Comparison of ENCODE assay signal across 16 mouse cellular contexts in the genomic region with DNA sequence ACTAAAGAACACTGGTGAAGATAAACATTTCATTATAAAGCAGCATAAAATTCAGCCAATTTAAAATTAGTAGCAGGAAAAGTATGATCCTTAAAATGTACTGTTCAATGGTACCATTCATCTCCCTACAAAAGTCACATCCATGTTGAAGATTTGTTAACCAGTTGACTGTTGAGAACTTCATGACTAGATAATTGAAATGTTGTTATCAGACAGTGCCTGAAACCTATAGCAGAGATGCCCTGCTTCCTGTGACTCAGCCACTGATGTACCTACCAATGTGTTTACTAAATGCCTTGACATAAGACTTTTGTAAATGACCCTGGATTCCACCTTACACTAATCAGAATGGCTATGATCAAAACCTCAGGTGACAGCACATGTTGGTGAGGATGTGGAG.
"Had no signal": no experiment of that assay in that cellular context is flagged by ENCODE, and none has a peak within 500 bp of the region (broad histone marks: within the 10 kb centered on the region; RNA-seq: fewer than 3 reads in every experiment).

No protein-coding gene starts in this region.

- H3K27ac ChIP-seq: neural tube, embryonic 13.5 days; neural tube, embryonic 15.5 days; stomach, embryonic 15.5 days; stomach, postnatal 0 days had no signal

- H3K4me2 ChIP-seq: neural tube, embryonic 13.5 days; neural tube, embryonic 15.5 days; stomach, embryonic 15.5 days had no signal

- H3K9me3 ChIP-seq: neural tube, embryonic 13.5 days; neural tube, embryonic 15.5 days; stomach, embryonic 15.5 days had no signal

- H3K4me1 ChIP-seq: neural tube, embryonic 13.5 days; neural tube, embryonic 15.5 days; stomach, embryonic 15.5 days had no signal

- H3K27me3 ChIP-seq: neural tube, embryonic 13.5 days; neural tube, embryonic 15.5 days; stomach, embryonic 15.5 days had no signal

- H3K9ac ChIP-seq: neural tube, embryonic 13.5 days; neural tube, embryonic 15.5 days; stomach, embryonic 15.5 days had no signal

- DNase-seq: retina, postnatal 1 day; right cerebral cortex, adult 18-20 months; right cerebral cortex, postnatal 14 days; right cerebral cortex, postnatal 25 days; right cerebral cortex, postnatal 4 days; spleen, adult 18-20 months; thymus, adult 18-20 months; thymus, adult 2 months; thymus, postnatal 14 days; thymus, postnatal 25 days; thymus, postnatal 36 days; thymus, postnatal 4 days had no signal

- H3K4me3 ChIP-seq: neural tube, embryonic 13.5 days; neural tube, embryonic 15.5 days; stomach, embryonic 15.5 days had no signal

- H3K36me3 ChIP-seq: neural tube, embryonic 13.5 days; neural tube, embryonic 15.5 days; stomach, embryonic 15.5 days had no signal
